Mouse (Mus musculus): ENCODE measurements around the gene Fggy.
A peak's percentile ranks its signal among the peaks of the same experiment; 100 is the strongest.

Gene Fggy

GRCm38 (mm10) chr4:95850044-95850739, 292.9 kb downstream of the Fggy start:
- DNase-seq (ENCODE audit: extremely low spot score, low spot score): no peak

GRCm38 (mm10) chr4:95852257-95852656, 294.9 kb downstream of the Fggy start:
- no peak for DNase-seq (ENCODE audit: extremely low spot score, low spot score)

- no peak for DNase-seq (ENCODE audit: extremely low spot score, low spot score)
These were observed 298.7 kb downstream of the Fggy start for GRCm38 (mm10) chr4:95856008-95856407.

DNA sequence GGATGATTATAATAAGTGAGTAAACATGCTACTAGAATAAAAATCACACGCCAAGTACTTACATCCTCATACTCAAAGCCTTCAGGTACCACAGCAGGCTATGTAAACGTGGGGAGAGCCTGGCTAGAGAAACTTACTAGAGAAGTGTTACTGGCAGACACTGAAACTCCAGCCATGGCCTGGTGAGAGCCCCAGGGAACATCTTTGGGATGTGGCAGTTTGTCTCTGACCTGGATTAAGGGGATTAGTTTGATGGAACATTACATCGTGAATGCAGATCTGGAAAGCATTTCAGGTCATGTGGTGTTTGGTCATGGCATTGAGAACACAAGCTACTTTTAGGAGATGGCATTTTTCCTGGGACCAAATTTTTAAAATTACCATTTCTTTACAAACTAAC, 303.3 kb downstream of the Fggy start:
- no peak for DNase-seq (ENCODE audit: extremely low spot score, low spot score)

- DNase-seq (ENCODE audit: extremely low spot score, low spot score): no peak
These were observed 303.8 kb downstream of the Fggy start for GRCm38 (mm10) chr4:95861074-95861473.

DNA sequence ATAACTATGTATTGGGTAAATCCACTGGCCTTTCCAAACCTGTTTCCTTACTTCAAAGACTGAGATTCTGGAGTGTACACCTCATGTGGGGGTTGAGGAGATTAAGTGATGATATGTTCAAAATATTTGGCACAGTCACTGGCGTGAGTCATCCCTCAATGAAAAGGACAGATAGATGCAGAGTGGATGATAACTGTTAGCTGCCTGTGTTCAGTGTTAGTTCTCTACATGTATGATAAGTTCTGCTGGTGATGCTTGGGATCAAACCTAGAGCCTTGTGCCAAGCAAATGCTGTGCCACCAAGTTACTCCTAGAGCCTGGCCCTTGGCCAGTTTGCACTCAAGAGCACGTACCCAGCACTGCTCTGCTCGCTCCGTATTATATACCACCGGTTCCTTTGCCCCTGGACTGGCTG, 304.4 kb downstream of the Fggy start:
- DNase-seq (ENCODE audit: extremely low spot score, low spot score): no peak

GRCm38 (mm10) chr4:95862276-95862675, 305.0 kb downstream of the Fggy start:
- DNase-seq (ENCODE audit: extremely low spot score, low spot score): no peak

DNA sequence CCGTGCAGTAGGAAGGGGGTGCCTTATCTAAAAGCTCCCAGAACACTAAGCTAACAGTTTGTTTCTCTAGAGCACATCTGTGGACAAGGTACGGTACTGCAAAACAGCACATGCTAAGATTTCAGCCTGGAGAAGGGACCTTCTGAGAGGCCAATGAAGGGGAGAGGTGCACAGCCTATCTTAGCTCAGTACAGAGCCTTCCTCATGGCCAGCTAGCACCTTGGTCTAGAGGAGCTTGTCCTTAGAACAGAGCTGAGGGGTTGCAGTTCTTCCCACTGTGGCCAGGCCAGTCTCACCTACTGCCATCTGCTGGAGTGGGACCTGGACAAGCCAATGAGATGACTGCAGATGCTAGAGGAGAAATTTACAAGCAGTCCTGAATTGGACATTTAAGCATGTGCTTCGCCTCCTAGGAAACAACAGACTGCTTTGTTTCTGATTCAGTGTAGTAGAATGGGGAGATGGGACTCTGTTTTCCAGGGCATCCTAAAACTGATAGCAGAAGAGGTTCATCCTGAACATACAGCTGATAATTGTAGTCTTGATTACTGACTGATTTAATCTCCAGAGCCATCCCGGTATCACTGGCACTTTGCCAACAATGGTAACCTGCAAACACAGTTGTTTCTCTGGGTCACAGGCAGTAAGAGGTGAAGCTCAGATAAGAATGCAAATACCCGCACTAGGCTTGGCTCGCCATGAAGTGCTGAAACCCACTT, 305.6 kb downstream of the Fggy start:
- no peak for DNase-seq (ENCODE audit: extremely low spot score, low spot score)

- DNase-seq (ENCODE audit: extremely low spot score, low spot score): no peak
These were observed 306.1 kb downstream of the Fggy start for GRCm38 (mm10) chr4:95863500-95863803.

- no peak for DNase-seq (ENCODE audit: extremely low spot score, low spot score)
These were observed 307.9 kb downstream of the Fggy start for GRCm38 (mm10) chr4:95865251-95865650.

DNA sequence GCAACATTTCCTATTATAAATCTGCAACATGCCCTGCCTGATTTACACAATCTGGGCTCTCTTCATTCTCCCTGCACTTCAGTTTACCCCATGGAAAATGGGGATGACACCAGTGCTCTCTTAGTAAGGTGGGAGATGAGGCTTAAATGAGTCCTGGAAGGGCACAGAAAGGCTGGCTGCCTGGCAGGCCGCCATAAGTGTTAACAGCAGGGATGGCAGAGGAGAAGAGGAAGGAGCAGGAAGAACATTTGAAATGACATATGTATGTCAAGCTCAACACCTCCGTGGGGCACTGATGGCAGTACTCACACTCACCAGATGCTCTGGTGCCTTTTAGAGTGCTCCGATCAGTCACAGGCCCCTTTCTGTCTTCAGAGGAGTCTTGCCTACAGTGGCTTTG, 308.6 kb downstream of the Fggy start:
- DNase-seq (ENCODE audit: extremely low spot score, low spot score): no peak

- DNase-seq (ENCODE audit: extremely low spot score, low spot score): no peak
These were observed 309.8 kb downstream of the Fggy start for GRCm38 (mm10) chr4:95867103-95867502.

- DNase-seq (ENCODE audit: extremely low spot score, low spot score): no peak
These were observed 311.0 kb downstream of the Fggy start for GRCm38 (mm10) chr4:95868348-95868747.

DNA sequence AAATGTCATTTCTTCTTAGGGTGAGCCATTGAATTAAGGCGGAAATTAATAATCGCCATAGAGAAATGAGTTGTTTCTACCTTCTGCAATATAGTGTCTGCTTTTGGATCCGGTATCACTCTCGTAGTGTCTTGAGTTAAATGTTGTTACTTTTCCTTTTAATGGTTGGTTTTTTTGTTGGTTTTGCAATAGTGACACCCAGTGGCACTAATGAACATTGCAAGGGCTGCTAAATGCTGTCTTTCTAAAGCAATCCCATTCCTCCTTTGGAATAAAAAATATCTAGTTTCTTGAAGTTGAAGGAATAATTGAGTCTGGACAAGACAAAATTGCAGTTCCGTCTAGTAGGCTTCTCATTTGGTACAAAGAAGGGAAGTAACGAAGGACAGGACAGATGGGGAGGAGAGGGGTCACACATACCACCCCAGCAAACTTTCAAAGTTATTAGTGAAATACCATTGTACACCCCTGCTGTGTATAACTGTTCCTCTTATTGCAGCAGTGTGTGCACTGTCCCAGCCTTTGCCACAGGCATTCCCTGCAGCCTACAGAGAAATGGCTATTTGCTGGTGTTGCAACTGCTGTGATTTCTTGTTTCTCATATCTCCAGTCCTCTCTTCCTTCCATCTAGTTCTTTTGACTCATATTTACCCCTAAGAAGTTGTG, 314.0 kb downstream of the Fggy start:
- DNase-seq (ENCODE audit: extremely low spot score, low spot score): peak; percentile 51

DNA sequence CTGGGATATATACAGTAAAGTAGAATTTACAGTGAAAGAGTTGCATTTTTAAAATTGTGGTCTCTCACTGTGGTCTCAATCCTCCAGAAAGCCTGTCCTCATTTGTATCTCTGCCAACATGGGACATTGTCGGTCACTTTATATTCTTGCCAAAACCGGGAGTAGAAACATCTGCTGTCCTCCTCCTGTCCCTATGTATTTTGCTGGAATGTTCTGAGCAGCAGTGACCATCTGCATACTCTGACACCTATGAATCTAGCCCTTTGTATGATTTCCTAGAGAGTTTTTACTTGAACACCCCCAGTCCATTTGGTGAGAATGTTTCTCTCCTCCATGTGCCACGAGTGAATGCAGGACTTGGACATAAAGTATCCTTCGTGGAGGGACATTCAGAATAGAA, 318.6 kb downstream of the Fggy start:
- no peak for DNase-seq (ENCODE audit: extremely low spot score, low spot score)

GRCm38 (mm10) chr4:95877436-95877835, 320.1 kb downstream of the Fggy start:
- DNase-seq (ENCODE audit: extremely low spot score, low spot score): no peak

DNA sequence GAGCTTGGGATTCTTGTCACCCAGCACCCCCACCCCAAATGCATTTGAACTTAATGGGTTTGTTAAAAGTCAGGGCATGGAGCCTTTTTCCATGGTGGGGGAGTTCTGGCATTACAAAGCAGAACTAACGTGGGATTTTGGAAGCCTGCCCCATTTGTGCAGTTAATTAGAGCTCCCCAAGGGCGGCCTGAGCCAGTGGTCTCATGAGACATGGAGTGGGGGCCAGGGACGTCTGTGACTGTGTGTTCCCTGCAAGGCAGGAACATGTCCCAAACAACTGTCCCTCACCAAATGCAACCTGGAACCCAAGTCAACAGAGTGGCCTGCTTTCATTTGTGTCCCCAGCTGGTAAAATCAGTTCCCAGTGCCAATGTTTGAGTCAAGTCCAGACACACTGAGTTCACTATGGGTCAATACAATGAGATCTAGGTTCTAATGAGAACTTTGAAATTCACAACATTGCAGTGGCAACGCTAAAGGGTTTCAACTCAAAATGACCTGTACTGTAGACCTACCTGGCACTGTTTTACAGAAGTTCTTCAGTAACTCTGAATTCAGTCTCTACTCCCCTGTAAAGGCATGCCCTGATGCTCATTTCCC, 324.5 kb downstream of the Fggy start:
- no peak for DNase-seq (ENCODE audit: extremely low spot score, low spot score)

GRCm38 (mm10) chr4:95884184-95885145, 327.2 kb downstream of the Fggy start:
- no peak for DNase-seq (ENCODE audit: extremely low spot score, low spot score)

- DNase-seq (ENCODE audit: extremely low spot score, low spot score): no peak
These were observed 338.0 kb downstream of the Fggy start for GRCm38 (mm10) chr4:95895199-95895754.

- peak; percentile 36 for DNase-seq (ENCODE audit: extremely low spot score, low spot score)
These were observed 339.3 kb downstream of the Fggy start for GRCm38 (mm10) chr4:95896571-95896970.

Data from neural tube, embryonic 10.5 days (tissue).